Mouse (Mus musculus): Measurements from ENCODE around the gene Gm4565.
"Not testable (repeated sequence)": the region's sequence is repeated elsewhere in the genome, so short reads cannot be mapped to it uniquely, and the experiment has no call there.

Gene Gm4565

DNA sequence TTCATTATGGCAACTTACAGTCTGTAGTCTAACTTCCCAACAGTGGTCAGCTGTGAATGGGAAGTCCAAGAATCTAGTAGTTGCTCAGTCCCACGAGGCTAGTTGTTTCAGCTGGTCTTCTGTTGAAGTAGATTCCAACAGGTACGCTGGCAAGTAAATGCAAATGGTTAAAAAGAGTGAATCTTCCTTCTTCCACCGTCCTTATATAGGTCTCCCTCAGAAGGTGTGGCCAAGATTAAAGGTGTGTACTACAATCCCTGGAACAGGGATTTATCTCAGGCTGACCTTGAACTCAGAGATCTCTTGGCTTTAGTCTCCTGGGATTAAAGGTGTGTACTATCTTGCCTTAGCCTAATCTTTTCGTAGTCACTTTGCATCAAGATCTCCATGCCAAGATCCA lies at the start of gene Gm4565:
Gene Gm4565, minus strand, starts transcription at position 101 of the 400 bp plus-strand sequence.
- not testable (repeated sequence) for DNase-seq

DNA sequence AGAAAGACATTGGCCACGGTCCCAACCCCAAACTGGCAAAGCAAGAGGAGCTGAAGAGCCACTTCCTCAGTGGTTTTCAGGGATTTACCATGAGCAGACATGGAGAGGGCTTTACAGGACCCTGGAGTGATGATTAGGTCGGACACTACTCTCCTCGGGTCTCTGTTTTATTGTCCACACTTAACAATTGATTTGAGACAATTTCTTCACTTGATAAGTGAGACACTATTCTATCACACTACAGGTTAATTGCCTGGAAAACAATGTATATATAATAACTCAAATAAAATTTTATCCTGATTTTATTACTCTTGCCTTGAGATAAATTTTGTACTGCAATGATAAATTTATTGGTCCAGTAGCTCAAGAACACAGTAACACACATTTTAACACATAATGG lies 22.7 kb downstream of the Gm4565 start, which contains the start of gene Gm4201:
Gene Gm4201, minus strand, starts transcription at position 101 of the 400 bp plus-strand sequence.
- not testable (repeated sequence) for DNase-seq

DNA sequence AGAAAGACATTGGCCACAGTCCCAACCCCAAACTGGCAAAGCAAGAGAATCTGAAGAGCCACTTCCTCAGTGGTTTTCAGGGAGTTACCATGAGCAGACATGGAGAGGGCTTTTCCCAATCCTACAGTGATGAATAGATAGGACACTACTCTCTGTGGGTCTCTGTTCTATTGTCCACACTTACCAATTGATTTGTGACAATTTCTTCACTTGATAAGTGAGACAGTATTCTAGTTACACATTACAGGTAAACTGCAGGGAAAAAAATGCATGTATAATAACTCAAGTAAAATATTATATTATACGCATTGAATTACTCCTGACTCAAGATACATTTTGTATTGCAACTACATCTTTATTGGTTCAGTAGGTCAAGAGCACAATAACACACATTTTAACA lies 53.1 kb downstream of the Gm4565 start, which contains the start of gene Gm8677:
Gene Gm8677, minus strand, starts transcription at position 101 of the 400 bp plus-strand sequence.
- not testable (repeated sequence) for DNase-seq
